Mouse (Mus musculus) ES-E14 (cell line): ENCODE data around the gene Sytl3. TPM values are rescaled to one million over a fixed set of nuclear protein-coding genes. Genes with fewer than 3 reads are reported as not detected.

Experiments
- DNase-seq: peaks from one replicate; pipeline ENCODE4 v3.0.0-alpha.2; 2013; ENCODE audit warnings: low read depth, low spot score
- H3K27ac ChIP-seq: 2 replicates; pipeline ENCODE4 v1.5.1; 2012; ENCODE audit warnings: low read depth, mild to moderate bottlenecking, low read length, moderate library complexity, mixed read lengths; ENCODE audit not compliant: poor library complexity, insufficient read depth, severe bottlenecking
- H3K36me3 ChIP-seq: 2 replicates; pipeline ENCODE4 v1.6.1; 2012; ENCODE audit warnings: mild to moderate bottlenecking, low read length, moderate library complexity, mixed read lengths; ENCODE audit not compliant: control insufficient read depth, poor library complexity, insufficient read depth, severe bottlenecking
- H3K4me1 ChIP-seq, 2 experiments: fragments of 150-350 bp in 1 of 2; sonication (generic) in 1 of 2; 2 replicates each; pipeline ENCODE4 v1.6.1; 2012; ENCODE audit warnings: low read length in 2 of 2, mild to moderate bottlenecking in 1 of 2, mixed read lengths in 1 of 2; ENCODE audit not compliant: control insufficient read depth in 2 of 2, insufficient read depth in 2 of 2, poor library complexity in 1 of 2
- H3K4me3 ChIP-seq, 2 experiments: fragments of 150-350 bp in 1 of 2; sonication (generic) in 1 of 2; 2 replicates each; pipeline ENCODE4 v1.5.1; 2012; ENCODE audit warnings: low read length in 2 of 2, low read depth in 1 of 2, mild to moderate bottlenecking in 1 of 2, mixed read lengths in 1 of 2; ENCODE audit not compliant: insufficient read depth in 1 of 2, poor library complexity in 1 of 2, severe bottlenecking in 1 of 2
- H3K9ac ChIP-seq: 2 replicates; pipeline ENCODE4 v1.6.1; 2012; ENCODE audit warnings: low read depth, mild to moderate bottlenecking, low read length, mixed read lengths; ENCODE audit not compliant: poor library complexity, insufficient read depth, severe bottlenecking
- H3K9me3 ChIP-seq: fragments of 150-350 bp; sonication (generic); 2 replicates; pipeline ENCODE4 v1.6.1; 2012; ENCODE audit warnings: low read depth, mild to moderate bottlenecking, low read length; ENCODE audit not compliant: control insufficient read depth, insufficient read depth
- CHD2 ChIP-seq: IDR thresholded peaks from 2 replicates; pipeline ENCODE4 v1.6.1; 2014; ENCODE audit warnings: mild to moderate bottlenecking, low read depth, low read length, inconsistent platforms
- HCFC1 ChIP-seq: IDR thresholded peaks from 2 replicates; pipeline ENCODE4 v1.6.1; 2012; ENCODE audit warnings: low read length, inconsistent platforms, borderline replicate concordance; ENCODE audit not compliant: insufficient read depth
- MAFK ChIP-seq: IDR thresholded peaks from 2 replicates; pipeline ENCODE4 v1.6.1; 2014; ENCODE audit warnings: mild to moderate bottlenecking, low read depth, low read length, inconsistent platforms; ENCODE audit not compliant: insufficient read depth
- ZC3H11A ChIP-seq: IDR thresholded peaks from 2 replicates; pipeline ENCODE4 v1.6.1; 2012; ENCODE audit warnings: low read depth, mild to moderate bottlenecking, inconsistent platforms, low read length, borderline replicate concordance
- ZNF384 ChIP-seq: IDR thresholded peaks from 2 replicates; pipeline ENCODE4 v1.6.1; 2012; ENCODE audit warnings: low read depth, low read length, inconsistent platforms
- in situ Hi-C, 2 experiments: fragments of 600-800 bp; cut with MboI; formaldehyde crosslinking; loops; one replicate each; pipeline ENCODE4 v1.15.1; 2025; ENCODE audit warnings: low sequenced_read_pairs in 2 of 2, inconsistent platforms in 1 of 2; ENCODE audit not compliant: unreplicated experiment in 2 of 2
- total RNA-seq: library from RNA; depleted of rRNA; stranded (reverse); fragments of 300-350 nt; gene quantifications from 2 replicates; pipeline ENCODE4 v1.2.3, GENCODE M21; 2012; rRNA removed

Gene Sytl3
- total RNA-seq, 1 experiment, result 7.0 TPM

GRCm38 (mm10) chr17:6783006-6783661 is 124.2 kb downstream of the Sytl3 start:
- peak overlapping the region; percentile 77 to 93 for H3K4me3 ChIP-seq
- H3K27ac ChIP-seq, result peak overlapping the region; percentile 89
- H3K4me1 ChIP-seq, result peaks cover 0 to 5% of the 10 kb centered on the region in 2 experiments
- TF ChIP-seq CHD2 (no peak), ZNF384 (no peak), HCFC1 (no peak; the same call in 1 of the 2 replicates), ZC3H11A (no peak), MAFK (no peak)
- H3K36me3 ChIP-seq, result no peaks in the 10 kb centered on the region
- in situ Hi-C loops, result no loop called here
- DNase-seq, result no peak
- H3K9me3 ChIP-seq, result no peaks in the 10 kb centered on the region
- peak overlapping the region; percentile 91 for H3K9ac ChIP-seq

- H3K9ac ChIP-seq, result peak overlapping the region; percentile 91
- no peaks in the 10 kb centered on the region for H3K9me3 ChIP-seq
- no peak for TF ChIP-seq ZNF384
- TF ChIP-seq HCFC1, result no peak; the same call in 1 of the 2 replicates
- in situ Hi-C loops, result no loop called here
- H3K36me3 ChIP-seq, result no peaks in the 10 kb centered on the region
- DNase-seq, result no peak
- peak overlapping the region; percentile 77 to 93 for H3K4me3 ChIP-seq
- peaks cover 0 to 5% of the 10 kb centered on the region in 2 experiments for H3K4me1 ChIP-seq
- no peak overlapping the region; the same call in 1 of the 2 replicates for H3K27ac ChIP-seq
Observed at GRCm38 (mm10) chr17:6783756-6784357, 125.0 kb downstream of the Sytl3 start.

DNA sequence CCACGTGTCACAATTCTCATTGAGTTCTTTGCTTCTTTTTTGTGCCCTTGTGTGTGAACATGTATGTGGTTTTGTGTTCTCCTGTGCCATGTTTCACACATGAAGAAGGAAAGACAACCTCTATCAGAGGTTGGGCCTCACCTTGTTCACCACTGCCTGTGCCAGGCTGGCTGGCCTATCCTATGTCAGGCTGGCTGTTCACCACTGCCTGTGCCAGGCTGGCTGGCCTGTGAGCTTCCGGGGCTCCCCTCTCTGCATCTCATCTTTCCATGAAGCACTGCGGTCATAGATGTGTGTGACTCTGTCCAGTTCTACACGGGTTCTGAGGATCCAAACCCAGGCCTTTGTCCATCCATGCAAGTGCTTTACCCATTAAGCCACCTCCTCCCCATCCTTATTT is 128.3 kb downstream of the Sytl3 start:
- in situ Hi-C loops, result no loop called here
- DNase-seq, result no peak
- no peak overlapping the region for H3K27ac ChIP-seq
- H3K4me1 ChIP-seq, result peaks cover 0 to 2% of the 10 kb centered on the region in 2 experiments; a peak in 1 of 4 replicates
- no peaks in the 10 kb centered on the region for H3K9me3 ChIP-seq
- H3K9ac ChIP-seq, result no peak overlapping the region
- no peaks in the 10 kb centered on the region for H3K36me3 ChIP-seq
- no peak for TF ChIP-seq CHD2
- TF ChIP-seq ZNF384, result no peak
- TF ChIP-seq ZC3H11A, result no peak
- TF ChIP-seq HCFC1, result no peak
- no peak for TF ChIP-seq MAFK
- no peak overlapping the region for H3K4me3 ChIP-seq

Other genes with a start within 250 kb of the Sytl3 start
- gene Dynlt1b, start 229.0 kb upstream of the Sytl3 start, total RNA-seq, result 557 and 575 TPM in 2 replicates
- 16.8 and 26.6 TPM in 2 replicates for gene Dynlt1c, start 57.4 kb upstream of the Sytl3 start, total RNA-seq
- gene Dynlt1f, start 3.2 kb upstream of the Sytl3 start, total RNA-seq, result 164 and 165 TPM in 2 replicates
- 131 and 180 TPM in 2 replicates for gene Ezr, start 123.7 kb downstream of the Sytl3 start, total RNA-seq